9 mouse cellular contexts compared by ENCODE assay signal in genomic region chr15:34021857-34022256, GRCm38 (mm10).
A peak's percentile ranks its signal among the peaks of the same experiment; 100 is the strongest.
DNase-seq lines count a peak whose midpoint lies in the region; ATAC-seq and TF ChIP-seq lines count a peak whose summit lies in the region.
"Had no signal": no experiment of that assay in that cellular context is flagged by ENCODE, and none has a peak within 500 bp of the region (broad histone marks: within the 10 kb centered on the region; RNA-seq: fewer than 3 reads in every experiment).

No protein-coding gene starts in this region.

- TF ChIP-seq EP300 in liver, postnatal 0 days (IDR thresholded peaks at IDR 0.05; ENCODE audit: low read depth) = no peak

- H3K27ac ChIP-seq in liver, postnatal 0 days (ENCODE audit: low read depth) = no peak overlapping the region
- no peak overlapping the region for H3K27ac ChIP-seq in olfactory bulb, adult 2 months (ENCODE audit: insufficient read depth, low read depth, low read length)
- H3K27ac ChIP-seq: embryonic facial prominence, embryonic 15.5 days had no signal

- 28% methylated on average over 11 of the region's 11 CpGs for WGBS in liver, postnatal 0 days (ENCODE audit: insufficient replicate concordance)
- WGBS in olfactory bulb, adult 2 months = 32% methylated on average over 11 of the region's 11 CpGs

- no peaks in the 10 kb centered on the region for H3K27me3 ChIP-seq in liver, postnatal 0 days (ENCODE audit: insufficient read depth, low read length)
- H3K27me3 ChIP-seq: embryonic facial prominence, embryonic 15.5 days had no signal

- no peak overlapping the region for H3K4me3 ChIP-seq in liver, postnatal 0 days (ENCODE audit: low read depth, low read length)
- H3K4me3 ChIP-seq in olfactory bulb, adult 2 months (ENCODE audit: insufficient read depth, low read depth, low read length) = no peak overlapping the region
- H3K4me3 ChIP-seq: embryonic facial prominence, embryonic 15.5 days had no signal

- no peak overlapping the region for H3K9ac ChIP-seq in liver, postnatal 0 days (replicated peaks)
- H3K9ac ChIP-seq: embryonic facial prominence, embryonic 15.5 days had no signal

- peak; percentile 87 for ATAC-seq in common myeloid progenitor, adult 5-6 weeks (replicated peaks; ENCODE audit: low read depth, poor library complexity, severe bottlenecking)
- no peak for ATAC-seq in liver, postnatal 0 days

- TF ChIP-seq CTCF in liver, postnatal 0 days (IDR thresholded peaks at IDR 0.05; ENCODE audit: low read depth) = peak; percentile 73
- peak; percentile 50; the same call in 1 of the 2 replicates for TF ChIP-seq CTCF in olfactory bulb, adult 2 months (IDR thresholded peaks at IDR 0.05; ENCODE audit: insufficient read depth, low read depth, low read length)

- H3K9me3 ChIP-seq in liver, postnatal 0 days (ENCODE audit: low read length) = no peaks in the 10 kb centered on the region
- H3K9me3 ChIP-seq: embryonic facial prominence, embryonic 15.5 days had no signal

- intact Hi-C loops in gastrocnemius, postnatal 14 days (cut with DNase I; ENCODE audit: low total_unique reads) = no loop called here

- TF ChIP-seq POLR2A in olfactory bulb, adult 2 months (IDR thresholded peaks at IDR 0.05; ENCODE audit: insufficient read depth, low read depth, low read length) = no peak

- no peak overlapping the region for H3K4me2 ChIP-seq in liver, postnatal 0 days (ENCODE audit: low read depth, low read length)
- H3K4me2 ChIP-seq: embryonic facial prominence, embryonic 15.5 days had no signal

- H3K36me3 ChIP-seq in liver, postnatal 0 days (replicated peaks; ENCODE audit: insufficient read depth, low read length) = no peaks in the 10 kb centered on the region
- H3K36me3 ChIP-seq: embryonic facial prominence, embryonic 15.5 days had no signal

- H3K4me1 ChIP-seq in liver, postnatal 0 days (ENCODE audit: insufficient read depth) = no peaks in the 10 kb centered on the region
- no peaks in the 10 kb centered on the region for H3K4me1 ChIP-seq in olfactory bulb, adult 2 months (ENCODE audit: control insufficient read depth, insufficient read depth, low read length)
- H3K4me1 ChIP-seq: embryonic facial prominence, embryonic 15.5 days had no signal

- DNase-seq in 416B (ENCODE audit: low read depth) (peak; percentile 68), adipocyte (ENCODE audit: low spot score) (peak; percentile 76)
- DNase-seq in gastrocnemius, postnatal 14 days = peak; percentile 72
- peak; percentile 85 for DNase-seq in kidney, postnatal 10 days
- peak; percentile 73 for DNase-seq in liver, postnatal 0 days
- peak; percentile 38 for DNase-seq in thymus, postnatal 0 days (ENCODE audit: low spot score)
